Mouse (Mus musculus) layer of hippocampus, adult 18-20 months (tissue): ENCODE results near the gene Pde1a. TPM values are rescaled to one million over a fixed set of nuclear protein-coding genes. Genes with fewer than 3 reads are reported as not detected.

Source experiments
- DNase-seq, 2 experiments: peaks; one replicate each; pipeline ENCODE4 v3.0.0; 2022; ENCODE audit warnings: low spot score in 2 of 2
- total RNA-seq, 2 experiments: library from RNA; stranded (reverse); gene quantifications; 2 replicates each; pipeline ENCODE4 v1.2.3; 2021

Pde1a gene
- total RNA-seq, 2 experiments from 2014 or later = 162 to 167 TPM

DNA sequence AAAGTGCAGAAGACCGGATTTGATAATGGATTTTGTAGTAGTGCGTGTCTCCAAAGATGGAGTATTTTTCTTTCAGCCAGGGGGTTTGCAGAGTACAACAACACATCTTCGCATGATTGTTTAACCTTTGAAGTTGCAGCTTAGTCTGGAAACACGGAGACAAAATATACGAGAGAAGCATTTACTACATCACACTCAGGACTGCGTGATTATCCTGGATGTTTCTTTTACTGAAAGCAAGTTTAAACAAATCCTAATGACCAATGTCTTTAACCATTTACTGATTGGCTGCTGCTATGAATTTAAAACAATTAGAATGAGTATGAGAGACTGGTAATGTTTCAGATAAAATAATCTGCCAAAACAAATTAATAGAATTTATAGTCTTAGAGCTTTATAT is 290.2 kb downstream of the Pde1a start:
- DNase-seq = no peak

DNA sequence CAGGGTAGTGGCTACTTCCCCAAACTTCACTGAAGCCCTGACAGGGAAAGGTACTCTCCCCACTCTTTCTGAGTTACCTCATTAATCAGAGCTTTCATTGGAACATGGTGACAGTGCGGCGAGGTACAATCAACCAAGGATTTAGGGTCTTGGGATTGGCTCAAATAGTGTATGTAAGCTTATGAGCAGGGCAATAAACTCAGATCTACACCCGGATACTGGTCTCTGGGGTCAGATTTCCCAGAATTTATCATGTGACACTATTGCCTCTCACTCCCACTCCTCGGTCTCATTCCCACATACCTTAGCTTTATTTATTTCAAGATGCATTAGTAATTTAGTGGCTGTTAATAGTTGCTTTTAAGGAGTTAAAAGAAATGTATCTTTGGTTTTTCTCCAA is 303.4 kb downstream of the Pde1a start:
- DNase-seq = no peak

- no peak for DNase-seq
Measured at GRCm38 (mm10) chr2:79819543-79819942, 309.7 kb downstream of the Pde1a start.

DNA sequence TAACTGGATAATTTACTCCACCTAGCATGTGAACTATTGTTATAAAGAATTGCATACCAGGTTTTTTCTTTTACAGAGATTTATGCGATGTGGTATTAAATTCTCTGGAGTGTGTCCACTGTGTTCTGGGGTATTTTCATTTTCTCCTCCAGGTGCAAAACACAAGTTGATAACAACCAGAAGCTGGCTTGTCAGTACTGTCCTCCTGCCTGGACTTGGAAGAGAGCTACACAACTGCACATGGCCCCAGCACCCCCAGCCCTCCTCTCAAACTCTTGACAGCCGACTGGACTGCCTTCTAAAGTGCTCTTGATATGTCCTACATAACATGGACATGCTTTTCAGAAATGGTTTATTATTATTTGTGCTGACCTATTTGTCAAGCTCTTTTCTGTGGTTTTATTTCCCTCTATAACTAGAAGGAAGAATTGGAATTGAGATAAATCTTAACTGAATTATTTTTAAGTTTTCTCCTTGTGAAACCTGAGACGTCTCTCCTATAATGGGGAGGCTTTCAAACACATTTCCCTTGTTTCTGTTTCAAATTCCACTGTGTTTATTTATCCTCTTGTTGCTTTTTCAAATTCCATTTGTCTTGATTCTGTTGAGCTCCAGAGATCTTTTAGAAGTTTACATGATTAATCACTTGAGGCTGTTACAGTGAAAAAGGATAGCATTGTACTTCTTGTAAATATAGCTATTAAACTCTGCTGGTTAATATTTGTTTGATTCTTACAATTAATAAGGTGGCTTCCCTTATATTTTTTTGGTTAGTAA is 313.4 kb downstream of the Pde1a start:
- DNase-seq = no peak

GRCm38 (mm10) chr2:79798627-79799026 is 330.6 kb downstream of the Pde1a start:
- DNase-seq = no peak

- no peak for DNase-seq
Measured at GRCm38 (mm10) chr2:79797444-79797843, 331.8 kb downstream of the Pde1a start.

GRCm38 (mm10) chr2:79793186-79793585 is 336.1 kb downstream of the Pde1a start:
- DNase-seq = no peak

DNA sequence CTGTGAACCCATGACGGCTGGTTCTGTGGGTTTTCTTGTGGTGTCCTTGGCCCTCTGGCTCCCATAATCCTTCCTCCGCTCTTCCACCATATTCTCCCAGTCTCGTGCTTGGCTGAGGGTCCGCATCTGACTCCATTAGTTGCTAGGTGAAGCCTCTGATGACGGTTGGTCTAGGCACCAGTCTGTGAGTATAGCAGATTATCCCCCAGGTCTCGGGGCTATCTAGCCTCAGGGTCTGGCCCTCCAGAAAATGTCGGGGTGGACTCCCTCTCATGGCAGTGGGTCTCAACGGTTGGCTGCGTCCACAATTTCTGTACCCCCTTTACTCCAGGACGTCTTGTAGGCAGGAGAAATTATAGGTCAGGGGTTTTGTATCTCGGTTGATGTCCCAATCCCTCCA is 342.8 kb downstream of the Pde1a start:
- DNase-seq = no peak

GRCm38 (mm10) chr2:79785541-79786134 is 343.6 kb downstream of the Pde1a start:
- DNase-seq = no peak

Other genes with a start within 250 kb of the Pde1a start
- gene Prdx6b, start 163.0 kb upstream of the Pde1a start, total RNA-seq = not detected
- gene Dnajc10, start 186.0 kb upstream of the Pde1a start, total RNA-seq = 10 to 100 TPM; 56.3 to 56.7 TPM